Mouse (Mus musculus): Measurements from ENCODE around the gene Gm9049.
A peak's percentile ranks its signal among the peaks of the same experiment; 100 is the strongest.
"Not testable (repeated sequence)": the region's sequence is repeated elsewhere in the genome, so short reads cannot be mapped to it uniquely, and the experiment has no call there.

Gm9049 gene

GRCm38 (mm10) chr10:118354005-118354404 is at the start of gene Gm9049:
TSS of gene Gm9049 (minus strand) at chr10:118354105.
- DNase-seq (ENCODE audit: low spot score), result not testable (repeated sequence)

DNA sequence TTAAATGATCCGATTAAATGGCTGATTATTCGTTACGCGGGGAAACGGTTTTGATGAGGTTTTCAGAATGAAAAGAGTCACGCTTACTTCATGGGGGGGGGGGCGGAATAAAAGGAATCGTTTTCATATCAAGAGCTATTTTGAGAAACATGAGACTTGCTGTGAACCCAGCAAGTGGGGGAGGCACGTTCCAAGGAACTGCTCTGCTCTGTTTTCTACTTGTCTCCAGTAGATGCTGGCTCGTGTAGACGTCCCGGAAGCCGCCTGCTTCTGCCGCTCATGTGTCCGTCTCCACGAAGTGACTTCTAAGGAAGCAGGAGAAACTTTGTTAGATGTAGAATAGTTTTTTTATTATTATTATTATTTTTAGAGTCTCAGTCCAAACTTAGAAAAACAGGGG is 46.0 kb upstream of the Gm9049 start:
- no peak for DNase-seq (ENCODE audit: low spot score)

DNA sequence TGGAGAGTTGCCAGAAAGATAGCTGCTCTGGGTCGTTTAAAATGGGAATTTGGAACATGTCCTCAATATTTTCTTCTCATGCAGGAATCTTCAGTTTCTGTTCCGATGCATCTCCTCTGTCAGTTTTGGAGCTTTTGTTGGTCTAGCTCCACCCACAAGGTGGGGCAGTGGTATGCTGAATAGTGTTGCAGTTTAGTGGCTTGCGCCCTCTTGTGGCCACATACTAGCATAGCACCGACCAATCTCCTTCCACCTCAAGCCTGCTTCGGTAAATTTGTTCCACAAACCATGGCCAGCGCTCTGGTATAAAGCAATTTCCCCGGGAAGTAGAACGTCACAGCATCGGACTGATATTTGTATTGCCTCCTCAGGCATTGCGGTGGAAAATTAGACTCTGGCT is 16.5 kb upstream of the Gm9049 start:
- peak; percentile 36 for DNase-seq (ENCODE audit: low spot score)

GRCm38 (mm10) chr10:118369518-118369917 is 15.6 kb upstream of the Gm9049 start:
- no peak for DNase-seq (ENCODE audit: low spot score)

DNA sequence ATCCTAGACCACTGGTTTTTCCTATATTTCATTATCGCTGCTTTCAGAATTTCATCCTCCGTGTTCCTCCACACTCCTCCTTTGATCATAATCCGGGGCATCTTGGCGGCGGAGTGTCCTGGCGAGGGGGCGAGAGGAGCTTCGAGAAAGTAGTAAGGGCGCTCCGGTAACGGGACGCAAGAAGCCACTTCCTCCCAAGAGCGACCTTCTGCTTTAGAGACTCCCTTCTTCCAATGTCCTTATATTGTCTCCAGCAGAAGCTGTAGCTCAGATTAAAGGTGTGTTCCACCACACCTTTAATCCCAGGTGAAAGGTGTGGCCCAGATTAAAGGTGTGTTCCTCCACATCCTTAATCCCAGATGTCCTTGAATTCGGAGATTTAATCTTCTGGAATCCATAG is 5.3 kb downstream of the Gm9049 start, which contains the start of gene Gm9048:
Gene Gm9048 (minus strand): TSS at position 101 of the 400 bp plus-strand sequence.
- not testable (repeated sequence) for DNase-seq (ENCODE audit: low spot score)

- DNase-seq (ENCODE audit: low spot score), result not testable (repeated sequence)
Observed at GRCm38 (mm10) chr10:118343155-118343554, 10.8 kb downstream of the Gm9049 start, which contains the start of gene Gm9046. TSS of gene Gm9046 (minus strand) at chr10:118343255.

DNA sequence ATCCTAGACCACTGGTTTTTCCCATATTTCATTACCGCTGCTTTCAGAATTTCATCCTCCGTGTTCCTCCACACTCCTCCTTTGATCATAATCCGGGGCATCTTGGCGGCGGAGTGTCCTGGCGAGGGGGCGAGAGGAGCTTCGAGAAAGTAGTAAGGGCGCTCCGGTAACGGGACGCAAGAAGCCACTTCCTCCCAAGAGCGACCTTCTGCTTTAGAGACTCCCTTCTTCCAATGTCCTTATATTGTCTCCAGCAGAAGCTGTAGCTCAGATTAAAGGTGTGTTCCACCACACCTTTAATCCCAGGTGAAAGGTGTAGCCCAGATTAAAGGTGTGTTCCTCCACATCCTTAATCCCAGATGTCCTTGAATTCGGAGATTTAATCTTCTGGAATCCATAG is 16.2 kb downstream of the Gm9049 start, which contains the start of gene Gm9045:
Gene Gm9045 (minus strand): TSS at position 101 of the 400 bp plus-strand sequence.
- not testable (repeated sequence) for DNase-seq (ENCODE audit: low spot score)

- not testable (repeated sequence) for DNase-seq (ENCODE audit: low spot score)
Observed at GRCm38 (mm10) chr10:118332308-118332707, 21.6 kb downstream of the Gm9049 start, which contains the start of gene Gm9044. TSS of gene Gm9044 (minus strand) at chr10:118332408.

- DNase-seq (ENCODE audit: low spot score), result not testable (repeated sequence)
Observed at GRCm38 (mm10) chr10:118326869-118327268, 27.0 kb downstream of the Gm9049 start, which contains the start of gene Gm9040. TSS of gene Gm9040 (minus strand) at chr10:118326969.

GRCm38 (mm10) chr10:118319024-118319423 is 34.9 kb downstream of the Gm9049 start:
- DNase-seq (ENCODE audit: low spot score), result no peak

DNA sequence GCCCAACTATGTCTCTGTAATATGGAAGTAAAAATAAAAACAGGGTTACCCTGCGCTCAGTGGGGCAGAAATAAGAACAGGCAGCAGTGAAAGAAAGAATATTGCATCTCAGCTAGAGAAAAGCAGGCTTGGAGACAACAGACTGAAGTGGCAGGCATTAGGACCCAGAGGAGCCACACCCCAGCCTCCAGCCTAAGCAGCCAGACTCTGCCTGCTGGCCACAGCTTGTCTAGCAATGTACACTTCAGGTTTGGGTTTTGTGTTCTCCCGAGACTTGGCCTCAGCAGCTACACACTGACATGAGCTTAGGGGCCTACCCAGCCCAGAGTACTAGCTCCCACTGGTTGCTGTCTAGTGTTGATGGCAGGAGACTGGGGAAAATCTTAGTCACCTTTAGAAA is 51.8 kb downstream of the Gm9049 start:
- DNase-seq (ENCODE audit: low spot score), result not testable (repeated sequence)
